Mouse (Mus musculus) stomach, embryonic 15.5 days (tissue): Measurements from ENCODE around the gene Sbf2. TPM values are rescaled to one million over a fixed set of nuclear protein-coding genes. Genes with fewer than 3 reads are reported as not detected.
"Not testable (repeated sequence)": the region's sequence is repeated elsewhere in the genome, so short reads cannot be mapped to it uniquely, and the experiment has no call there.

Source experiments
- ATAC-seq: fragments of 200-750 bp; cut with Nextera tagmentation; 2 replicates; pipeline ENCODE4 v1.8.0; 2017; ENCODE audit warnings: low read depth, moderate number of reproducible peaks, moderate TSS enrichment; ENCODE audit not compliant: insufficient read depth, low FRiP score
- H3K27ac ChIP-seq: fragments of 300-500 bp; sonication (generic); 2 replicates; pipeline ENCODE4 v1.5.1; 2015; ENCODE audit warnings: mild to moderate bottlenecking, inconsistent platforms
- H3K27me3 ChIP-seq: fragments of 300-500 bp; sonication (generic); replicated peaks from 2 replicates; pipeline ENCODE4 v1.6.1; 2015; ENCODE audit warnings: inconsistent platforms
- H3K36me3 ChIP-seq: fragments of 300-500 bp; sonication (generic); 2 replicates; pipeline ENCODE4 v1.6.1; 2015; ENCODE audit warnings: inconsistent platforms
- H3K4me1 ChIP-seq: fragments of 300-500 bp; sonication (generic); 2 replicates; pipeline ENCODE4 v1.6.1; 2015; ENCODE audit warnings: inconsistent platforms
- H3K4me2 ChIP-seq: fragments of 300-500 bp; sonication (generic); 2 replicates; pipeline ENCODE4 v1.6.1; 2015; ENCODE audit warnings: mild to moderate bottlenecking, inconsistent platforms
- H3K4me3 ChIP-seq: fragments of 300-500 bp; sonication (generic); replicated peaks from 2 replicates; pipeline ENCODE4 v1.5.1; 2015; ENCODE audit warnings: inconsistent platforms
- H3K9ac ChIP-seq: fragments of 300-500 bp; sonication (generic); 2 replicates; pipeline ENCODE4 v1.6.1; 2015; ENCODE audit warnings: inconsistent platforms
- H3K9me3 ChIP-seq: fragments of 300-500 bp; sonication (generic); 2 replicates; pipeline ENCODE4 v1.6.1; 2016; ENCODE audit warnings: inconsistent platforms
- WGBS: fragments of 180-500 bp; shearing (Covaris S2); methylation state at CpG from one replicate; pipeline ENCODE4 v1.1.7; 2015; 5-methylcytosine and 5-hydroxymethylcytosine counted together
- polyA plus RNA-seq: library from polyadenylated mRNA; unstranded; fragments of >200 nt; fragmentation: Nextera tagmentation; extraction: Ambion mirVana; gene quantifications from 2 replicates; pipeline ENCODE4 v1.2.1, GENCODE M21; 2015

Gene Sbf2
- polyA plus RNA-seq, 1 experiment from 2014 or later = 29.2 TPM

- H3K9ac ChIP-seq = no peak overlapping the region
- H3K4me1 ChIP-seq = no peaks in the 10 kb centered on the region
- WGBS = 81% methylated on average over 4 of the region's 4 CpGs
- no peak overlapping the region for H3K4me3 ChIP-seq
- H3K4me2 ChIP-seq = no peak overlapping the region
- ATAC-seq = no peak
- no peaks in the 10 kb centered on the region for H3K36me3 ChIP-seq
- H3K27me3 ChIP-seq = no peaks in the 10 kb centered on the region
- H3K27ac ChIP-seq = no peak overlapping the region
- no peaks in the 10 kb centered on the region for H3K9me3 ChIP-seq
Observed at GRCm38 (mm10) chr7:110605476-110605875, 9.2 kb downstream of the Sbf2 start.

GRCm38 (mm10) chr7:110597141-110597540 is 17.6 kb downstream of the Sbf2 start:
- no peaks in the 10 kb centered on the region for H3K9me3 ChIP-seq
- no peaks in the 10 kb centered on the region for H3K27me3 ChIP-seq
- H3K9ac ChIP-seq = no peak overlapping the region
- WGBS = 89% methylated on average over 1 of the region's 1 CpGs
- no peak overlapping the region for H3K4me3 ChIP-seq
- 0 out of 2 replicates have a peak, but pooled peaks cover 3% of the 10 kb centered on the region for H3K36me3 ChIP-seq
- no peak overlapping the region for H3K4me2 ChIP-seq
- no peak overlapping the region for H3K27ac ChIP-seq
- no peaks in the 10 kb centered on the region for H3K4me1 ChIP-seq
- no peak for ATAC-seq

DNA sequence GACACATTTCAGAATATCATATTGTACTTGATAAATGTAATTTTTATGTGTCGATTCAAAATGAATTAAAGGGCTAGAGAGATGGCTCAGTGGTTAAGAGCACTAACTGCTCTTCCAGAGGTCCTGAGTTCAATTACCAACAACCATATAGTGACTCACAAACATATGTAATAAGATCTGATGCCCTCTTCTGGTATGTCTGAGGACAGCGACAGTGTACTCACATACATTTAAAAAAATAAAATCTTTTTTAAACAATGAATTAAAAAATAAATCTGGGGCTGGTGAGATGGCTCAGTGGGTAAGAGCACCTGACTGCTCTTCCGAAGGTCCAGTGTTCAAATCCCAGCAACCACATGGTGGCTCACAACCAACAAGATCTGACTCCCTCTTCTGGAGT is 20.7 kb downstream of the Sbf2 start:
- H3K36me3 ChIP-seq, H3K4me2 ChIP-seq, H3K4me1 ChIP-seq, H3K27ac ChIP-seq, H3K4me3 ChIP-seq, H3K9me3 ChIP-seq, H3K27me3 ChIP-seq, H3K9ac ChIP-seq, ATAC-seq: not testable (repeated sequence)
- WGBS = 92% methylated on average over 3 of the region's 3 CpGs

DNA sequence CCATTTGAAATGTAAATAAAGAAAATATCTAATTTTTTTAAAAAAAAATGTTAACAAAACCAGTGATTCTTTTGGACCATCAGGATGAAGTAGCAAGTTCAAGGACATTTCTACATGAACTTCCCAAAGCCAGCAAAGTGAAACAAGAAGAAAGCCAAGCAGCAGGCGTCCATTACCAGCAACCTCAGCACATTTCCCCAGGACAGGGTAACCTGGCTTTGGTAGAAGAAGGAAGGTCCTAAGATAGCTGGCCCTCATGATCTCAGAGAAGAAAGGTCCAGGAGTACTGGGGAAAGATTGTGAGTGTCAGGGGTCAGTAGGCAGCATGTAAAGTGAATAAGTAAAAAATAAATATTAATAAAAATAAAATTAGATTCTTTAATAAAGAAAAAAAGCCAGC is 27.0 kb downstream of the Sbf2 start:
- 76% methylated on average over 1 of the region's 1 CpGs for WGBS
- no peaks in the 10 kb centered on the region for H3K36me3 ChIP-seq

GRCm38 (mm10) chr7:110585250-110585649 is 29.5 kb downstream of the Sbf2 start:
- Histone ChIP-seq H3K36me3 (no peaks in the 10 kb centered on the region), H3K4me1 (no peaks in the 10 kb centered on the region), H3K27ac (no peak overlapping the region), H3K9ac (no peak overlapping the region), H3K4me3 (no peak overlapping the region), H3K4me2 (no peak overlapping the region), H3K27me3 (no peaks in the 10 kb centered on the region), H3K9me3 (no peaks in the 10 kb centered on the region)
- WGBS = 64% methylated on average over 2 of the region's 2 CpGs
- ATAC-seq = no peak

More for the DNA sequence above, 27.0 kb downstream of the Sbf2 start:
- Histone ChIP-seq H3K27ac (no peak overlapping the region), H3K4me1 (no peaks in the 10 kb centered on the region), H3K9ac (no peak overlapping the region), H3K4me3 (no peak overlapping the region), H3K27me3 (no peaks in the 10 kb centered on the region), H3K9me3 (no peaks in the 10 kb centered on the region), H3K4me2 (no peak overlapping the region)
- no peak for ATAC-seq

GRCm38 (mm10) chr7:110584159-110584558 is 30.6 kb downstream of the Sbf2 start:
- Histone ChIP-seq H3K9me3 (no peaks in the 10 kb centered on the region), H3K27ac (no peak overlapping the region), H3K4me3 (no peak overlapping the region), H3K27me3 (no peaks in the 10 kb centered on the region), H3K9ac (no peak overlapping the region), H3K36me3 (no peaks in the 10 kb centered on the region), H3K4me2 (no peak overlapping the region), H3K4me1 (no peaks in the 10 kb centered on the region)
- ATAC-seq = no peak; the same call in 1 of the 2 replicates
- WGBS = 69% methylated on average over 2 of the region's 2 CpGs

DNA sequence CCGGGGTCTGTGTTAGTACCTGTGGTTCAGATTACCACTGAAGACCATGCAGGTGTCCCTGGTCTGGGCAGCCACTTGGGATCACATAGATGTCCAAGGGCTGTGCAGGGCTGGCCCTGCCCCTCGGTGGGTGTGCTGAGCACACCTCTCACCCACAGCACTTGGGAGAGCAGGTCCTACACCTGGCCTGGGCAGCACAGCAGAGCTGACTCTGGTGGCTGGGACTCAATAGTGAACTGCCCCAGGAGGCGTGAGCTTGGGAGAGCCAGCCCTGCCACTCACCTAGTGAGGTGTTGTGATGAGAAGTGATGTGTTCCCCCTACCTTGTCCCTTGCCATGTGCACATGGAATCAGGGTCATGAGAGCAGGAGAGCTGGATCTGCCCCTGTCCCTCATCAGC is 31.0 kb downstream of the Sbf2 start:
- no peaks in the 10 kb centered on the region for H3K9me3 ChIP-seq
- no peak overlapping the region for H3K27ac ChIP-seq
- no peaks in the 10 kb centered on the region for H3K36me3 ChIP-seq
- H3K4me1 ChIP-seq = no peaks in the 10 kb centered on the region
- no peak for ATAC-seq
- H3K4me3 ChIP-seq = no peak overlapping the region
- H3K9ac ChIP-seq = no peak overlapping the region
- WGBS = 92% methylated on average over 3 of the region's 3 CpGs
- H3K27me3 ChIP-seq = no peaks in the 10 kb centered on the region
- no peak overlapping the region for H3K4me2 ChIP-seq

DNA sequence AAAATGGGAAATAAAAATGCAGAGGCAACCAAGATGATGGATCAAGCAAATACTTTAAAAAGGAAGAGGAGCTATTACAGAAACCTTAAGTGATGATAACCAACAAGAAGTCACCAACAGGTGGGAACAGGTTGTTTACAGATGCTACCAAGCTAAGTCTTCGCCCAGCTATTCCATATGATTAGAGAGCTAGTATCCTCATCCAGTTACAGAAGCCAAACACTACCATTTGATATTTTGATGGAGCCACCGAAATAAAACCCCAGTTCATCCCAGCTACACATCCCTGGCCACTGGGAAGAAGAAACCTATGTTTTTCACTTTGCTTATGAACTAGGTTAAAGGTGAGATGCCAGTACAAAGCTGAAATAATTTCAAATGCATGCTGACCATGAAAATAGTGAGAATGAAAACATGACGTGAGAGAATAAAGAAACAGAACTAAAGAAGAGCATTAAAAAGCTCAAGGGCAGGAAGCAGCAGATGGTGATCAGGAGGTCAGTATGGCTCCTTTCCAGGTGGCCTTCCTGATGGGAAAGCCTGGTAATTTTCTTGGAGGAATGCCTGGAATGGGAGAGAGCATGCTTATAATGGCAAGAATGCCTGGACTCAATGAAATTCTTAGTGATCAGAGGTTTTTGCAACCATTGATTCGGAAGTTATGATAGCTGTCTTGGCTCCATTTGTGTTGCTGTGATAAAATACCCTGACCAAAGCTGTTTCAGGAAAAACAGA is 48.7 kb downstream of the Sbf2 start:
- Histone ChIP-seq H3K9me3 (no peaks in the 10 kb centered on the region), H3K36me3 (no peaks in the 10 kb centered on the region), H3K4me1 (no peaks in the 10 kb centered on the region), H3K4me3 (no peak overlapping the region), H3K27me3 (no peaks in the 10 kb centered on the region), H3K9ac (no peak overlapping the region), H3K4me2 (no peak overlapping the region), H3K27ac (no peak overlapping the region)
- 78% methylated on average over 4 of the region's 4 CpGs for WGBS
- no peak for ATAC-seq

GRCm38 (mm10) chr7:110561647-110562046 is 53.1 kb downstream of the Sbf2 start:
- Histone ChIP-seq H3K9me3 (no peaks in the 10 kb centered on the region), H3K9ac (no peak overlapping the region), H3K4me1 (no peaks in the 10 kb centered on the region), H3K27ac (no peak overlapping the region), H3K27me3 (no peaks in the 10 kb centered on the region), H3K36me3 (no peaks in the 10 kb centered on the region), H3K4me2 (no peak overlapping the region), H3K4me3 (no peak overlapping the region)
- ATAC-seq = no peak
- 79% methylated on average over 1 of the region's 1 CpGs for WGBS

GRCm38 (mm10) chr7:110557001-110557400 is 57.7 kb downstream of the Sbf2 start:
- Histone ChIP-seq H3K36me3 (no peaks in the 10 kb centered on the region), H3K4me1 (0 out of 2 replicates have a peak, but pooled peaks cover 2% of the 10 kb centered on the region)

GRCm38 (mm10) chr7:110556221-110556620 is 58.5 kb downstream of the Sbf2 start:
- Histone ChIP-seq H3K27me3 (no peaks in the 10 kb centered on the region), H3K9me3 (no peaks in the 10 kb centered on the region), H3K9ac (no peak overlapping the region), H3K4me3 (no peak overlapping the region), H3K27ac (no peak overlapping the region), H3K36me3 (no peaks in the 10 kb centered on the region), H3K4me2 (no peak overlapping the region), H3K4me1 (0 out of 2 replicates have a peak, but pooled peaks cover 2% of the 10 kb centered on the region)
- no peak for ATAC-seq

More at GRCm38 (mm10) chr7:110557001-110557400, 57.7 kb downstream of the Sbf2 start:
- no peak for ATAC-seq
- Histone ChIP-seq H3K4me2 (no peak overlapping the region), H3K9ac (no peak overlapping the region), H3K27ac (no peak overlapping the region), H3K9me3 (no peaks in the 10 kb centered on the region), H3K27me3 (no peaks in the 10 kb centered on the region), H3K4me3 (no peak overlapping the region)

DNA sequence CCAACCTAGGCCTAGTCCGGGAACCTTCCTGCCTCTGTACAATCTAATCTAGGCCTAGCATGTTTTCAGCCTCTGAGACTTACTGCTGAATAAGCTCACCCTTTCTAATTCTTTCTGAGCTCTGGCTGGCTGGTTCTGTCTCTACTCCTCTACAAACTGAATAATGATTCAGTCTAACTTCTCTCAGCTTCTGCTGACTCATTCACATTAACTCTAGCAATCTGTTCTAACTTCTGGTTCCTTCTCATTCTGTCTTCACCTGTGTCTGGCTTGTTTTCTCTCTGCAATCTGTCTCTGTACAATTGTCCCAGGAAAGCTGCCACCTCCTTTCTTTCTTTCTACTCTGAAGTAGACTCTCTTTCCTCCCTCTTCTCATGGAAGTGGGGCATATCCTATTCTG is 59.5 kb downstream of the Sbf2 start:
- 92% methylated on average over 1 of the region's 1 CpGs for WGBS
- ATAC-seq = no peak

DNA sequence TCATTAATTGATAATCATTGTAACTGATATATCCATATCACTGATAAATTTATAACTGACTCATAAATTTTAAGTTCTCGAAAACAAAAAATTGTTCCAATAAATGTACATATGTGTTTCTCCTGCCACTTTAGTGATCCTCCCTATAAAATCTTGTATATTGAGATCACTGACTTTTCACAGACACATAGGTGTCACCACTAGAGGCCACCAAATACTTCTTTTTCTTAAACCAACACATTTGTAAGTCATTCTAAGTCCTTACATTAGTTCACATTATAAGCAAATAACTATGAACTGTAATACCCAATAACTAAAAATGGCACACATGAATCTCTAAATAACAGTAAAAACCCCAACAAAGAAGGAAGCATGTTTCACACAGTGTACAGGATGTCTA is 66.5 kb downstream of the Sbf2 start:
- no peak overlapping the region for H3K4me2 ChIP-seq
- ATAC-seq = no peak
- no peaks in the 10 kb centered on the region for H3K27me3 ChIP-seq
- 79% methylated on average over 1 of the region's 1 CpGs for WGBS
- no peak overlapping the region for H3K4me3 ChIP-seq
- no peak overlapping the region for H3K9ac ChIP-seq
- H3K27ac ChIP-seq = no peak overlapping the region
- H3K4me1 ChIP-seq = no peaks in the 10 kb centered on the region
- no peaks in the 10 kb centered on the region for H3K9me3 ChIP-seq
- H3K36me3 ChIP-seq = no peaks in the 10 kb centered on the region

More for the DNA sequence above, 59.5 kb downstream of the Sbf2 start:
- Histone ChIP-seq H3K4me1 (0 out of 2 replicates have a peak, but pooled peaks cover 2% of the 10 kb centered on the region), H3K27ac (no peak overlapping the region), H3K4me2 (no peak overlapping the region), H3K9ac (no peak overlapping the region), H3K36me3 (no peaks in the 10 kb centered on the region), H3K27me3 (no peaks in the 10 kb centered on the region), H3K4me3 (no peak overlapping the region), H3K9me3 (no peaks in the 10 kb centered on the region)
